Mouse (Mus musculus) adrenal gland, postnatal 36 days (tissue): ENCODE measurements around the gene Slc25a43. TPM values are rescaled to one million over a fixed set of nuclear protein-coding genes. Genes with fewer than 3 reads are reported as not detected.

ENCODE experiments used
- DNase-seq, 2 experiments: peaks; one replicate each; pipeline ENCODE4 v3.0.0; 2021; ENCODE audit warnings: mixed read lengths in 1 of 2
- long read RNA-seq, 2 experiments: library from polyadenylated mRNA; stranded (forward); transcript quantifications; one replicate each; pipeline ENCODE4 v2.0.0; 2021; ENCODE audit warnings: borderline sequencing depth in 2 of 2
- total RNA-seq, 2 experiments: library from RNA; stranded (reverse); gene quantifications; 2 replicates each; pipeline ENCODE4 v1.2.3; 2021

The Slc25a43 gene
- 1 to 10 TPM; 1.1 to 2.2 TPM for total RNA-seq
- long read RNA-seq, experiment 1, partial matches to known transcripts = 2 of 2 reads
- long read RNA-seq, experiment 1, other reads (novel, unspliced or antisense) = 0 of 2 reads
- long read RNA-seq, experiment 2 = 0 reads

DNA sequence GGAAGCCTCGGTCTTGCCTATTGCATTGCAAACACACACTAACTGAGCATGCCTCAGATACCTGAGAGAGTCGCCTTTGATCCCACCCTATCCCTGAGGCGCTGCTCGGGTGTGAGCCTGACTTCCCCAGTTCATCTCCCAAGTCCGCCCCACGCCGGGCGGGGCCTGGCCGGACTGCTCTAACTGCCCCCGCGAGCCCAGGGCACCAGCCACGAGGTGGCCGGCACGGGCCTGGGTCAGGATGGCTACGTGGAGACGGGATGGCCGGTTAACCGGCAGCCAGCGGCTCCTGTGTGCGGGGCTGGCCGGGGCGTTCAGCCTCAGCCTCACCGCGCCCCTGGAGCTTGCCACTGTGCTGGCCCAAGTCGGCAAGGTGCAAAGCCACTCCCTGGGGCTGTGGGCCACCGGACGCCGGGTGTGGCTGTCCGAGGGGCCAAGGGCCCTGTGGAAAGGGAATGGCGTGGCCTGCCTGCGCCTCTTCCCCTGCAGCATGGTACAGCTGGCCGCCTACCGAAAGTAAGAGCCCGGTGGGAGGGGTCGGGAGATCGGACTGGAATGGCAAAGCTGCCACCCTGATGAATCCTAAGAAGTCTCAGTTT is at the start of gene Slc25a43:
Gene Slc25a43, plus strand, starts transcription at position 157 of the 599 bp plus-strand sequence.
- peak; percentile 49 to 69 for DNase-seq

- no peak for DNase-seq
Observed at GRCm38 (mm10) chrX:36740124-36740951, 3.1 kb upstream of the Slc25a43 start.

DNA sequence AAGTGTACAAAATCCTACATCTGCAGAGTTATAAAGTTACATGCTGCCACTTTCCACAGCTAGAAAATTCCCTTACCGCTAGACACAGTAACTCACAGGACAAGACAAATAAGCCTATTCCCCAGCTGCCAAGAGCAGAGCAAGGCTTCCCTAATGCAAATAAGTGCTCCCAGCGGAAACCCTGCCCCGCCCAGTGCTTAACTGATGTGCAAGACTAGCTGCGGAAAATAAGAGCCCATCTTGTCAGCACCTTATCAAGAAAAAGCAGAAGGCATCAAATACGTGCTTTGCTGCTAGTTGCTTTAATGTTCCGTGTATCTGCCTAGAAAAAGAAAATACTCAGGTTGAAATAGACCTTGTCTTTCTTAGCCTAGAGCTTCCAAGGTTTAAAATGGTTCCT is 2.2 kb upstream of the Slc25a43 start:
- DNase-seq = no peak

- DNase-seq = no peak
Observed at GRCm38 (mm10) chrX:36742744-36743143, 715 bp upstream of the Slc25a43 start.

- peak; percentile 48 to 56 for DNase-seq
Observed at GRCm38 (mm10) chrX:36744735-36745134, 1.3 kb downstream of the Slc25a43 start.

DNA sequence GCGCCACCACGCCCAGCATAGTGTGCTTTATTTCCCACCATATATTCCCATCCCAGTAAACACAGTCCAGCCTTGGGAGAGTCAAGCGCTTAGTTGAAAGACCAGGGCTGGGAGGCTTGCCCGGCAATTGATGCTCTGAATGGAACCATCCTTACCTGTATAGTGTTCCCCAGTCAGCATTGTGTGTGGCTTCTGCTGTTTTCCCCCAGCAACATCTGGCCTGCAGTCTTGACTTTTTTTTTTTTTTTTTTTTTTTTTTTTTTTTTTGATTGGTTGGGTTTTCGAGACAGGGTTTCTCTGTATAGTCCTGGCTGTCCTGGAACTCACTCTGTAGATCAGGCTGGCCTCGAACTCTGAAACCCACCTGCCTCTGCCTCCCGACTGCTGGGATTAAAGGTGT is 1.9 kb downstream of the Slc25a43 start:
- no peak for DNase-seq

DNA sequence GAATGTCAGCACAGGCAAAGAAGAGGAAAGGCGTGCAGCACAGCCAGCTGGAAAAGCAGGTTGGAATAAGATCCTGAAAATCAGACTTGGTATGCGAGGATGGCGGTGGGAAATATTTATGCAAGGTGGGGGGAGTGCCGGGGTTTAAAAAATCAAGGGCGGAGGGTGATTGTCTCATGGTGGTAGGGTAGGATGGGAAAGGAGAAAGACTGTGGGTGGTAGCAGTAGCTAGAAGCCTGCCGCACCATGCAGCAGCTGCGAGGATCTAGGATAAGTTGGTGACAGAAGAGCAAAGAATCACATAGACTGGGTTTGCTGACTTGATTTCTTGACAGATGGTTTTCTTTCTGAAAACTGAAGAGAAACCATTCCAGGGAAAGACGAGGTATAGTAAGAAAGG is 3.3 kb downstream of the Slc25a43 start:
- no peak for DNase-seq

GRCm38 (mm10) chrX:36748573-36748972 is 5.1 kb downstream of the Slc25a43 start:
- no peak for DNase-seq

DNA sequence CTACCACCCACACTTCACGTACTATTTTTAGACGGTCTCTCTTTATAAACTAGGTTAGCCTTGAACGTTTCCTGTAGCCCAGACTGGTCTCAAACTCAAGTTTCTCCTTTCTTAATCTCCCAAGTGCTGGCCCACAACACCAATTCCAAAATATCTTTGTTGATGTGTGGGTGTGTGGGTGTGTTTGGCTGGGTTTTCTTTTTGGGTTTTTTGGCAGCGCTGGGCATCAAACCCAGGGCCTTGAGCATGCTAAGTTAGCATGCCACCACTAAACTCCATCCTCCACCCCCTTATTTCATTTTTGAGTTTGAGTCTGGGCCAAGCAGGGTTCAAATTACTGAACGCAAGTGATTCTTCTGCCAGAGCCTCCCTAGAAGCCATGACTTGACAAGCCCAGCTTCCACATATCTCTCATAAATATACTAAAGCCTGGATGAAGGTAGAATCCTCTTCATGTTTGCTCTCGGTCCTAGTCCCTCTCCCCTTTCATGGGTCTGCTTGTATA is 5.9 kb downstream of the Slc25a43 start:
- no peak for DNase-seq

DNA sequence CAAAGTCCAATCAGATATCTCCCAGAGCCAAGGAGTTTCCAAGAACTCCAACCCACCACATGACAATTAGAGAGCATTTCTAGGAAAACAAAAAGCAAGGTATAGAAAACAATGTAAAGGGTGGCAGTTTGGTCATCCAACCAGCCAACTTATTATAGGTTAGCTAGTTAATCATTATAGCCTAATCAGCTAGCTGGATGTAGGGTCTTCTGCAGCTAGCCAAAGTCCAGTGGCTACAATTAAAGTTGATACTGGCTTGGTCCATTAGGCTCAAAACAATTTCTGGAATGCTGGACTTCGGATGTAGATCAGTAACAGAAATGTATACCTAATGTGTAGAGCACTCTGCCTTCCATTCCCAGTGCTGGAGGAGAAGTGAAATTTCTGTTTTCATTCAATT is 7.1 kb downstream of the Slc25a43 start:
- DNase-seq = no peak

GRCm38 (mm10) chrX:36752586-36752985 is 9.1 kb downstream of the Slc25a43 start:
- DNase-seq = no peak

- DNase-seq = no peak
Observed at GRCm38 (mm10) chrX:36757796-36758472, 14.5 kb downstream of the Slc25a43 start.

GRCm38 (mm10) chrX:36758566-36758965 is 15.1 kb downstream of the Slc25a43 start:
- peak in 1 of 2 experiments; percentile 3 for DNase-seq

GRCm38 (mm10) chrX:36760946-36761635 is 17.6 kb downstream of the Slc25a43 start:
- peak; percentile 8 to 32 for DNase-seq

DNA sequence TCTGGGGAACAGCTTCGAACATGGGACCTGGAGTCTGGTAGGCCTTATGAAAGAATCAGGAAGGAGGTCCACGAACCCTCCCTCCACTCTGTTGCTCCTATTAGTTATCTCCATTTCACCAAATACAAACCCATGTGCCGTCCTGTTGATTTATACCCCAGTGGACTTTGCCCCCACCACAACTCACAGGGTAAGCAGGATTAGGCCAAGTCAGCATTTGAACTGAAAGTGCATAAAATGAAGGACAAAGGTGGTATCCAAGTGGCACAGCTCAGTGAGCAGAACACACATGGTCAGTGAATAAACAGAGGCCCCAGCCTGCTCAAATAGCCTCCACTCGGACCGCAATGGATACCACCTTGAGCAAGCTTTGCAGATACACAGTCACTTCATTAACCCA is 18.8 kb downstream of the Slc25a43 start:
- DNase-seq = no peak

- DNase-seq = no peak
Observed at GRCm38 (mm10) chrX:36762894-36763293, 19.4 kb downstream of the Slc25a43 start.

DNA sequence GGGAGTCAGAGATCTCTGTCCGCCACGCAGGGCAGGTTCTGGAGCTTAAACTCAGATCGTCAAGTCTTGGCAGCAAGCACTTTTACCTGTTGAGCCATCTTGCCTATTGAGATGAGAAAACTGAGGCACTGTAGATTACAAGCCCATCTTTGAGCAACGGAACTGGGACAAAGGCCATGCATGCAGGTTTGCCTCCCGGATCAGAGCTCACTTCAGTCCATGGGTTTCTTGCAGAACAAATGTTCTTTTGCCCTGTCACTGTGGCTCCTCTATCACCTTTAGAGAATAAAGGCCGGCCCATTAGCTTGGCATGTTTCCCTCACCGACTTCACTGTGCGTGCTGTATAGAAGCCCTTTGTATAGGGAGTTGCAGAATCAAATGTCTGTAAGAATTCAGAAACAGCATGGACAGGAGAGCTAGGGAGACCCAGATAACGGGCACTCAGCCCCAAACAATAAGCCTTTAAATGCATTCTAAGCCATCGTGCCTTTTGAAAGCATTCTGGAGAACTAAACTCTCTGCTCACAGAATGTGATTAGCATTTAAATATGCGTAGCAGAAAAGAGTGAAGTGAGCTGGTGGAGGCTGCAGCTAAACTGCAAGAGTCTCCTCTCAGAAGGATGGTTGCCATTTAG is 20.0 kb downstream of the Slc25a43 start:
- DNase-seq = no peak

- DNase-seq = no peak
Observed at GRCm38 (mm10) chrX:36763934-36764317, 20.5 kb downstream of the Slc25a43 start.

DNA sequence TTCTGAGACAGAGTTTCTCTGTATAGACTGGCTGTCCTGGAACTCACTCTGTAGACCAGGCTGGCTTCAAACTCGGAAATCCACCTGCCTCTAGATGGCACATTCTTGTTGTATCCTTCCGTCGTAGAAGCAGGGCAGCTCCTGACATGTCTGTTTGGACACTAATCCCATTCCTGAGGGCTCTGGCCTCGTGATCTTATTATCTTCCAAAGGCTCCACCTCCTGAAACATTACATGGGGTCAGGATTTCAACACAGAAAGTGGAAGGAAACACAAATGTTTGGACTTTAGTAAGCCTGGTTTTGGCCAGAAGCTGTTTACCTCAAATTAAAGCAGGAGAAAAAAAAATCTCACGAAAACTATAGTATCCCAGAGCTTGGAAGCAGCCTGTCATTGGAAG is 23.9 kb downstream of the Slc25a43 start:
- no peak for DNase-seq

DNA sequence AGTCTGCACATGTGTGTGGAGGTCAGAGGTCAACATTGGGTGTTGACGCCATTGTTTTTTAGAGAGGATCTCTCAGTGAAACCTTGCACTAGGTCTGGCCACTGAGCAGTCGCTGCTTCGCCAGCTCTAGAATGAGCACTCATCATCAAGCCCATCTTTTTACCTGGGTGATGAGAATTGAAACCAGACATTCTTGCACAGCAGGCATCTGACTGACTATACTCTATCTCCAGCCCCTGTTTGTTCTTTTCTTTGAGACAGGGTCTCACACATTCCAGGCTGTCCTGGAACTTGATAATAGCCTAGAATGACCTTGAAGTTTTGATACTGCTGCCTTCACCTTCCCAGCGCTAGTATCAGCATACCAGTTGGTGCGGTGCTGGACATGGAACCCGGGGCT is 29.1 kb downstream of the Slc25a43 start:
- no peak for DNase-seq

DNA sequence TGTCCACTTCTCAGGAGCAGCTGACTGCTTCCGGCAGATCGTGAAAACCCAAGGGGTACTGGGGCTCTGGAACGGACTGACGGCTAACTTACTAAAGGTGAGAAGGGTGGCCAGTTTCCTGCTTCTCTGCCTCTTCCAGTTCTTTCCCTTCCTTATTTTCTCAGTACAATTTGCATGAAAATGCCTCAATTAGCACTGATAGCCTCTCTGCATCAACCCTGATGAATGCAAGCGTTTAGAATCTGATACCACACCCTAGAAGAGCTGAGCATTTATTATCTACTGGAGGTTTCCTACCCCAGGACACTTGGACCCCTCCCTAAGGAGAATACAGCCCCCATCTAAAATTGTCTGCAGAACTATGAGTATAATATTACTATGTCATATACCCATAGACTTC is 32.1 kb downstream of the Slc25a43 start:
- DNase-seq = no peak

DNA sequence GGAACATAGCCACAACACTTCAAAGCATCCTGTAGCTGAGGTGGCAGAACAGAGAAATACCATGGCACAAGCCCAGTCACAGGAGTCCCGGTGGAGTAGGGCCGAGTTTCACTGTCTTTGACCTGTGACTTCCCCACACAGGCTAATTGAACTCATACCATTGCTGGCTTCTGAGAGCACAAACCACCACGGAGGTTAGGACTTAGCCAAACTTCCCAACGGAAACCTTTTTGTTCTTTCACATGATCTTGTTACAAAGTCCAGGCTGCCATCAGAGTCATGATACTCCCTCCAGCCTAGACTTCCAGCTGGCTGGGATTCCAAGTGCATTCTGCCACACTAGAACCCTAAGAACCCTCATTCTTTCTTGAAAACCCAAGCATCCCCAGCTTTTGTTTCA is 34.2 kb downstream of the Slc25a43 start:
- no peak for DNase-seq
